Mouse (Mus musculus) gastrocnemius, postnatal 10 days (tissue): ENCODE data around the gene Sv2a. TPM values are rescaled to one million over a fixed set of nuclear protein-coding genes. Genes with fewer than 3 reads are reported as not detected.
"Not testable (repeated sequence)": the region's sequence is repeated elsewhere in the genome, so short reads cannot be mapped to it uniquely, and the experiment has no call there.

Experiments
- DNase-seq: peaks from one replicate; pipeline ENCODE4 v3.0.0; 2021; ENCODE audit warnings: mixed read lengths
- total RNA-seq, 2 experiments: library from RNA; stranded (reverse); gene quantifications; 2 replicates each; pipeline ENCODE4 v1.2.3; 2021

Sv2a gene
- total RNA-seq, 2 experiments from 2014 or later, result 4.1 TPM

- not testable (repeated sequence) for DNase-seq
Measured at GRCm38 (mm10) chr3:96174042-96174441, 6.9 kb upstream of the Sv2a start.

GRCm38 (mm10) chr3:96175251-96175650 is 5.7 kb upstream of the Sv2a start:
- DNase-seq, result no peak

- no peak for DNase-seq
Measured at GRCm38 (mm10) chr3:96178427-96178826, 2.5 kb upstream of the Sv2a start.

- no peak for DNase-seq
Measured at GRCm38 (mm10) chr3:96178902-96179301, 2.0 kb upstream of the Sv2a start.

GRCm38 (mm10) chr3:96179531-96179930 is 1.4 kb upstream of the Sv2a start:
- no peak for DNase-seq

- no peak for DNase-seq
Measured at GRCm38 (mm10) chr3:96181510-96182381, 795 bp downstream of the Sv2a start.

GRCm38 (mm10) chr3:96182382-96182776 is 1.4 kb downstream of the Sv2a start:
- DNase-seq, result no peak

GRCm38 (mm10) chr3:96192977-96193376 is 12.0 kb downstream of the Sv2a start:
- DNase-seq, result no peak

- no peak for DNase-seq
Measured at GRCm38 (mm10) chr3:96194966-96195365, 14.0 kb downstream of the Sv2a start.

- no peak for DNase-seq
Measured at GRCm38 (mm10) chr3:96195616-96196313, 14.8 kb downstream of the Sv2a start.

- no peak for DNase-seq
Measured at GRCm38 (mm10) chr3:96196437-96197128, 15.6 kb downstream of the Sv2a start.

- peak; percentile 79 for DNase-seq
Measured at GRCm38 (mm10) chr3:96197129-96197749, 16.3 kb downstream of the Sv2a start.

- DNase-seq, result no peak
Measured at GRCm38 (mm10) chr3:96198181-96198580, 17.2 kb downstream of the Sv2a start.

- DNase-seq, result not testable (repeated sequence)
Measured at GRCm38 (mm10) chr3:96198601-96199251, 17.8 kb downstream of the Sv2a start.

- no peak for DNase-seq
Measured at GRCm38 (mm10) chr3:96199731-96200130, 18.8 kb downstream of the Sv2a start.

- no peak for DNase-seq
Measured at GRCm38 (mm10) chr3:96207819-96208218, 26.9 kb downstream of the Sv2a start.

GRCm38 (mm10) chr3:96209242-96209641 is 28.3 kb downstream of the Sv2a start:
- DNase-seq, result peak; percentile 34

- no peak for DNase-seq
Measured at GRCm38 (mm10) chr3:96219191-96219641, 38.3 kb downstream of the Sv2a start.

- DNase-seq, result peak; percentile 65
Measured at GRCm38 (mm10) chr3:96219661-96220130, 38.7 kb downstream of the Sv2a start, which contains the start of the genes Bola1 and Hist2h2ab. Bola1 (minus strand) TSS chr3:96219709. Hist2h2ab (plus strand) TSS chr3:96219865.

- not testable (repeated sequence) for DNase-seq
Measured at GRCm38 (mm10) chr3:96220131-96220764, 39.3 kb downstream of the Sv2a start.
